Mouse (Mus musculus): ENCODE measurements around the gene Plekha6.

- TF ChIP-seq ZNF384 (IDR thresholded peaks at IDR 0.05; ENCODE audit: low read depth, low read length) (no peak), CTCF (IDR thresholded peaks at IDR 0.05 in 2 of 3, conservative IDR thresholded peaks at IDR 0.05 in 1 of 3; ENCODE audit: control insufficient read depth in 1 of 3, insufficient read depth in 1 of 3, low read depth in 2 of 3, low read length in 3 of 3, poor library complexity in 1 of 3, severe bottlenecking in 1 of 3) (no peak)
Measured at GRCm38 (mm10) chr1:133209482-133209881, 45.5 kb downstream of the Plekha6 start.

All from MEL (cell line).